8 mouse cellular contexts compared by ENCODE assay signal in the genomic region with DNA sequence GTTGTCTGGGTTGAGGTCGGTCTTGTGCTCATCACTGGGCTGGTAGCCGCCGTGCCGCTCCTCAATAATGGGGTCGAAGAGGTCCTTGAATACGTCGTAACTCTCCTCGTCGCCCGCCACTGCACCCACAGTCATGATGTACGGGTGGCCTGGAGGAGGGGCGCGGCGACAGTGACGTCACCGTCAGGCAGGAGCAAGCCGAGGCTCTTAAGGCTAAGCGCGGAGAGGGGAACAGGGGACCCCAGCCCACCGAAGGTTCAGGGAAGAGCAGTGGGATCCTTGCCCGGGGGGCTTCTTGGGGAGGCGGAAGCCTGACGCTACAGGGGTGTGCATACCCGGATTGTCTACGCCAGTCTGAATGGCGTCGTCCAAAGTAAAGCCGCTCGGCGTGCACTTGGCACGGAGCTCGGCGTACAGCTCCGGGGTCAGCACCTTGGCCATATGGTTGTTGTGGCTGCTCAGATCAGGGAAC. TPM values are rescaled to one million over a fixed set of nuclear protein-coding genes. Genes with fewer than 3 reads are reported as not detected.
DNase-seq lines count a peak whose midpoint lies in the region; ATAC-seq and TF ChIP-seq lines count a peak whose summit lies in the region.

No protein-coding gene starts in this region.

- no peaks in the 10 kb centered on the region for H3K36me3 ChIP-seq in intestine, embryonic 16.5 days (ENCODE audit: control insufficient read depth, insufficient read depth, low read length)
- H3K36me3 ChIP-seq in limb, embryonic 15.5 days, result no peaks in the 10 kb centered on the region
- no peaks in the 10 kb centered on the region for H3K36me3 ChIP-seq in midbrain, postnatal 0 days (ENCODE audit: insufficient read depth, low read length)

- peak overlapping the region; percentile 88 for H3K4me2 ChIP-seq in intestine, embryonic 16.5 days (ENCODE audit: low read depth, low read length)
- peak overlapping the region; percentile 98 for H3K4me2 ChIP-seq in limb, embryonic 15.5 days
- peak overlapping the region; percentile 63 for H3K4me2 ChIP-seq in midbrain, postnatal 0 days (ENCODE audit: low read depth, low read length, poor library complexity, severe bottlenecking)

- no peaks in the 10 kb centered on the region for H3K27me3 ChIP-seq in intestine, embryonic 16.5 days (replicated peaks; ENCODE audit: control insufficient read depth, insufficient read depth, low read length)
- H3K27me3 ChIP-seq in limb, embryonic 15.5 days, result peaks cover 54% of the 10 kb centered on the region
- no peaks in the 10 kb centered on the region for H3K27me3 ChIP-seq in midbrain, postnatal 0 days (ENCODE audit: insufficient read depth, low read length)

- peak overlapping the region; percentile 53 for H3K27ac ChIP-seq in intestine, embryonic 16.5 days (ENCODE audit: low read length)
- no peak overlapping the region for H3K27ac ChIP-seq in limb, embryonic 15.5 days
- H3K27ac ChIP-seq in midbrain, postnatal 0 days (ENCODE audit: low read depth, low read length), result peak overlapping the region; percentile 89

- peaks cover 48% of the 10 kb centered on the region for H3K4me1 ChIP-seq in intestine, embryonic 16.5 days (ENCODE audit: control insufficient read depth, insufficient read depth, low read length)
- H3K4me1 ChIP-seq in limb, embryonic 15.5 days, result peaks cover 50% of the 10 kb centered on the region
- 0 out of 2 replicates have a peak, but pooled peaks cover 10% of the 10 kb centered on the region for H3K4me1 ChIP-seq in midbrain, postnatal 0 days (ENCODE audit: insufficient read depth, low read length)

- peak overlapping the region; percentile 78 for H3K9ac ChIP-seq in intestine, embryonic 16.5 days (ENCODE audit: low read depth, low read length)
- peak overlapping the region; percentile 50 for H3K9ac ChIP-seq in limb, embryonic 15.5 days
- H3K9ac ChIP-seq in midbrain, postnatal 0 days (replicated peaks; ENCODE audit: low read length, poor library complexity, severe bottlenecking), result peak overlapping the region; percentile 99

- ATAC-seq in intestine, embryonic 16.5 days, result peak; percentile 14; the same call in 1 of the 2 replicates
- no peak for ATAC-seq in limb, embryonic 15.5 days (ENCODE audit: insufficient number of reproducible peaks, low FRiP score, low TSS enrichment, low read depth)
- peak; percentile 62 for ATAC-seq in midbrain, postnatal 0 days (ENCODE audit: low FRiP score)

- H3K4me3 ChIP-seq in intestine, embryonic 16.5 days (ENCODE audit: low read length), result peak overlapping the region; percentile 62
- H3K4me3 ChIP-seq in limb, embryonic 15.5 days, result peak overlapping the region; percentile 54
- peak overlapping the region; percentile 88 for H3K4me3 ChIP-seq in midbrain, postnatal 0 days (ENCODE audit: low read depth, low read length)

- WGBS in intestine, embryonic 16.5 days, result under 1% methylated on average over 34 of the region's 34 CpGs
- under 1% methylated on average over 34 of the region's 34 CpGs for WGBS in limb, embryonic 15.5 days
- under 1% methylated on average over 34 of the region's 34 CpGs for WGBS in midbrain, postnatal 0 days

- peak; percentile 51 for DNase-seq in kidney, adult 11 months
- DNase-seq in kidney, adult 8-10 months, result no peak
- DNase-seq in cerebellum, adult 9-10 months, result peak; percentile 87
- DNase-seq in gastrocnemius, postnatal 10 days, result peak; percentile 65
- DNase-seq in midbrain, postnatal 0 days (ENCODE audit: low spot score), result peak; percentile 75
- peak; percentile 62 for DNase-seq in thymus, postnatal 0 days (ENCODE audit: low spot score)

- no peaks in the 10 kb centered on the region for H3K9me3 ChIP-seq in intestine, embryonic 16.5 days (ENCODE audit: control insufficient read depth, low read length)
- H3K9me3 ChIP-seq in limb, embryonic 15.5 days, result no peaks in the 10 kb centered on the region
- H3K9me3 ChIP-seq in midbrain, postnatal 0 days (ENCODE audit: low read length), result no peaks in the 10 kb centered on the region

- TF ChIP-seq CTCF in midbrain, postnatal 0 days (IDR thresholded peaks at IDR 0.05), result no peak

RNA-seq across cellular contexts. Expression of gene Ckb, which starts 0.7 kb away (rescaled TPM):
- total RNA-seq in gastrocnemius, postnatal 10 days (2021), result 10 to 100 TPM; 37.7 to 68.3 TPM
- polyA plus RNA-seq in intestine, embryonic 16.5 days (2015; fragmentation: Nextera tagmentation; extraction: Ambion mirVana), result 927 and 953 TPM in 2 replicates
- polyA plus RNA-seq in limb, embryonic 15.5 days (2015; fragmentation: Nextera tagmentation; extraction: Ambion mirVana), result 132 and 183 TPM in 2 replicates
- 1,673 and 2,112 TPM in 2 replicates for total RNA-seq in midbrain, postnatal 0 days (2014; rRNA removed)
- 1,654 and 1,809 TPM in 2 replicates for polyA plus RNA-seq in midbrain, postnatal 0 days (2015; fragmentation: Nextera tagmentation; extraction: Ambion mirVana)
- 137 and 143 TPM in 2 replicates for polyA plus RNA-seq in thymus, postnatal 0 days (2015; fragmentation: Nextera tagmentation; extraction: Ambion mirVana)

RNA-seq across cellular contexts. Expression of gene Trmt61a, which starts 6.4 kb away (rescaled TPM):
- total RNA-seq in gastrocnemius, postnatal 10 days (2021), result 1 to 10 TPM; 3.8 to 5.4 TPM
- polyA plus RNA-seq in intestine, embryonic 16.5 days (2015; fragmentation: Nextera tagmentation; extraction: Ambion mirVana), result 11.3 and 12.7 TPM in 2 replicates
- 14.4 and 14.8 TPM in 2 replicates for polyA plus RNA-seq in limb, embryonic 15.5 days (2015; fragmentation: Nextera tagmentation; extraction: Ambion mirVana)
- total RNA-seq in midbrain, postnatal 0 days (2014; rRNA removed), result 23.2 and 27.5 TPM in 2 replicates
- polyA plus RNA-seq in midbrain, postnatal 0 days (2015; fragmentation: Nextera tagmentation; extraction: Ambion mirVana), result 8.4 and 8.7 TPM in 2 replicates
- polyA plus RNA-seq in thymus, postnatal 0 days (2015; fragmentation: Nextera tagmentation; extraction: Ambion mirVana), result 9.8 and 12.0 TPM in 2 replicates

RNA-seq across cellular contexts. Expression of gene Bag5, which starts 41.6 kb away (rescaled TPM):
- total RNA-seq in gastrocnemius, postnatal 10 days (2021), result 10 to 100 TPM; 17.5 to 21.1 TPM
- 43.0 and 46.2 TPM in 2 replicates for polyA plus RNA-seq in intestine, embryonic 16.5 days (2015; fragmentation: Nextera tagmentation; extraction: Ambion mirVana)
- polyA plus RNA-seq in limb, embryonic 15.5 days (2015; fragmentation: Nextera tagmentation; extraction: Ambion mirVana), result 69.4 and 71.2 TPM in 2 replicates
- total RNA-seq in midbrain, postnatal 0 days (2014; rRNA removed), result 28.7 and 43.5 TPM in 2 replicates
- polyA plus RNA-seq in midbrain, postnatal 0 days (2015; fragmentation: Nextera tagmentation; extraction: Ambion mirVana), result 68.7 and 70.8 TPM in 2 replicates
- 50.7 and 54.1 TPM in 2 replicates for polyA plus RNA-seq in thymus, postnatal 0 days (2015; fragmentation: Nextera tagmentation; extraction: Ambion mirVana)

RNA-seq across cellular contexts. Expression of gene Apopt1, which starts 41.6 kb away (rescaled TPM):
- 10 to 100 TPM; 34.7 to 39.5 TPM for total RNA-seq in gastrocnemius, postnatal 10 days (2021)
- polyA plus RNA-seq in intestine, embryonic 16.5 days (2015; fragmentation: Nextera tagmentation; extraction: Ambion mirVana), result 56.2 and 58.2 TPM in 2 replicates
- polyA plus RNA-seq in limb, embryonic 15.5 days (2015; fragmentation: Nextera tagmentation; extraction: Ambion mirVana), result 48.4 and 51.2 TPM in 2 replicates
- total RNA-seq in midbrain, postnatal 0 days (2014; rRNA removed), result 17.9 and 27.8 TPM in 2 replicates
- 63.1 and 67.0 TPM in 2 replicates for polyA plus RNA-seq in midbrain, postnatal 0 days (2015; fragmentation: Nextera tagmentation; extraction: Ambion mirVana)
- polyA plus RNA-seq in thymus, postnatal 0 days (2015; fragmentation: Nextera tagmentation; extraction: Ambion mirVana), result 60.1 and 66.6 TPM in 2 replicates

Comparison
In these comparisons a context has a peak if more than half of its experiments do, and no peak if none do; other contexts are left out.
1. DNase-seq: peak in kidney, adult 11 months (single experiment), cerebellum, adult 9-10 months (single experiment), gastrocnemius, postnatal 10 days (single experiment), midbrain, postnatal 0 days (single experiment) and thymus, postnatal 0 days (single experiment); none in kidney, adult 8-10 months (0 of 2).
2. Peak in every context shown above with its lines, with median percentiles within 50 percentile points of each other: H3K4me2 ChIP-seq, H3K4me3 ChIP-seq and H3K9ac ChIP-seq.